Mouse (Mus musculus) adipocyte (in vitro differentiated cells): ENCODE measurements at regions not wholly inside any gene's neighbourhood (a gene's known extent, or its start where the extent isn't known, plus 50 kb on each side); places are given as distances from the start of the nearest gene placed in this dataset.

Experiments used
- DNase-seq: peaks from one replicate; pipeline ENCODE4 v3.0.0-alpha.2; 2016; ENCODE audit warnings: low spot score

- no peak for DNase-seq
Measured at GRCm38 (mm10) chr6:141027787-141028186, 221.3 kb upstream of the Pde3a start.

- DNase-seq: no peak
Measured at GRCm38 (mm10) chr6:141034824-141035223, 214.2 kb upstream of the Pde3a start.

- DNase-seq: no peak
Measured at GRCm38 (mm10) chr6:141041358-141041757, 207.7 kb upstream of the Pde3a start.

GRCm38 (mm10) chr6:141041781-141042625, 207.1 kb upstream of the Pde3a start:
- DNase-seq: no peak

- no peak for DNase-seq
Measured at GRCm38 (mm10) chr6:141048271-141048670, 200.8 kb upstream of the Pde3a start.

- no peak for DNase-seq
Measured at GRCm38 (mm10) chr6:141050038-141050684, 198.9 kb upstream of the Pde3a start.

GRCm38 (mm10) chr6:141054026-141054425, 195.0 kb upstream of the Pde3a start:
- no peak for DNase-seq

- no peak for DNase-seq
Measured at GRCm38 (mm10) chr6:141059250-141059916, 189.7 kb upstream of the Pde3a start.

- DNase-seq: no peak
Measured at GRCm38 (mm10) chr6:141065724-141066123, 183.3 kb upstream of the Pde3a start.

- no peak for DNase-seq
Measured at GRCm38 (mm10) chr6:141068861-141069467, 180.1 kb upstream of the Pde3a start.

- no peak for DNase-seq
Measured at GRCm38 (mm10) chr6:141069896-141070295, 179.2 kb upstream of the Pde3a start.

- no peak for DNase-seq
Measured at GRCm38 (mm10) chr6:141071507-141071906, 177.6 kb upstream of the Pde3a start.

GRCm38 (mm10) chr6:141091076-141091780, 157.8 kb upstream of the Pde3a start:
- no peak for DNase-seq

GRCm38 (mm10) chr6:141091781-141092140, 157.3 kb upstream of the Pde3a start:
- DNase-seq: no peak

- DNase-seq: no peak
Measured at GRCm38 (mm10) chr6:141097338-141098122, 151.5 kb upstream of the Pde3a start.

GRCm38 (mm10) chr6:141118287-141118686, 130.8 kb upstream of the Pde3a start:
- no peak for DNase-seq

- DNase-seq: no peak
Measured at GRCm38 (mm10) chr6:141126614-141127396, 122.3 kb upstream of the Pde3a start.

GRCm38 (mm10) chr6:141129596-141129995, 119.5 kb upstream of the Pde3a start:
- no peak for DNase-seq

- DNase-seq: no peak
Measured at GRCm38 (mm10) chr6:141134176-141134575, 114.9 kb upstream of the Pde3a start.

GRCm38 (mm10) chr6:141136664-141137375, 112.2 kb upstream of the Pde3a start:
- DNase-seq: no peak
